Mouse (Mus musculus): ENCODE data around the gene Sash1.
"Not testable (repeated sequence)": the region's sequence is repeated elsewhere in the genome, so short reads cannot be mapped to it uniquely, and the experiment has no call there.

The Sash1 gene

DNA sequence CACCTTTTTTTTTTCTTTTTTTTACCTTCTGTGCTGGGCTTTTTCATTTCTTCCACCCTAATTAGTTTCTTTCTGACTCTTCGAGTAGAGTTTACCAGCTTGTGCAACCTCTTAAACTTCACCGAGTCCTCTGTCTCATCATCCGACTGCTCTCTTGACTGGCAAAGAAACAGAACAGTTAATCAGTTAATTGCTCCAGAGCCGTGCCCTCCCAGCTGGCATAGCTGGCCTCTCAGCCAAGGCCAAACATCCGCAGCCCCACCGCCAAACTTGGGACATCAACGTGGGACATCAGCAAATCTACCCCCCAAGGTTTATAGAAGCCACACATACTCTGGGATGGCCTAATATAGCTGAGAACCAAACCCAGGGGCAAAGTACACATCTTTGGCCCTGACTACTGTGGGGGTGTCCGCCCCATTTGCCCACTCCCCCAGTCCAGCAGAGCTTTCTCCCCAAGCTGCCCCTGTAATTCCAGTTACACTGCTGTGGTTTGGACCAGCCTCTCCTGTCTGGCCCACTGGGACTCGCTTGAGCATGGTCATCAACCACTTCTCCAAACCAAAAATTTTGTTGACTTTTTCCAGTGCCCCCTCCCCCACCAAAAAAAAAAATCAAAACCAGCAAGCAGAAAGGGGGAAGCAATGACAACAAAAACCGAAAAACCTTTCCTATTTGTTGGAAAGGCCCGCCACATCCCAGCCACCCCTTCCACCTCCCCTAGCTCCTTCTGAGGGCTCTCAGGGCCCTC lies 129.1 kb downstream of the Sash1 start:
- no peak for DNase-seq (ENCODE audit: low spot score)

DNA sequence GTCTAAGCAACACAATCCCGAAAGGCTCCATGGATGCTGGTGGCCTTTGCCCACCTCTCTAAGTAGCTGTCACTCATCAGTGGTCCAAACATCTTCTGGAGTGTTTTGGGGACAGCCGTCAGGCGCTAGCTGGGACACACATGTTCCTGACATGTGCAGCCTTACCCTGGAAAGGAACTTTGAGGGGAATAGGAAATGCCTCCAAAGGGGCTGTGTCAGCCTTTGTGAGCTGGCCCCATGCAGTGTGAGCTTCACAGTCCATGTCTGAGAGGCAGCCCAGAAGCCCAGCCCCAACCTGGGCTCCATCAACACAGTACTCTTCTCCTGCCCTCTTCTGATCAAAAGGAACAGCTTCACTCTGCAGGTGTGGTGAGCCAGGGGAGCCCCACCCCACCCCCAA lies 132.5 kb downstream of the Sash1 start:
- no peak for DNase-seq (ENCODE audit: low spot score)

DNA sequence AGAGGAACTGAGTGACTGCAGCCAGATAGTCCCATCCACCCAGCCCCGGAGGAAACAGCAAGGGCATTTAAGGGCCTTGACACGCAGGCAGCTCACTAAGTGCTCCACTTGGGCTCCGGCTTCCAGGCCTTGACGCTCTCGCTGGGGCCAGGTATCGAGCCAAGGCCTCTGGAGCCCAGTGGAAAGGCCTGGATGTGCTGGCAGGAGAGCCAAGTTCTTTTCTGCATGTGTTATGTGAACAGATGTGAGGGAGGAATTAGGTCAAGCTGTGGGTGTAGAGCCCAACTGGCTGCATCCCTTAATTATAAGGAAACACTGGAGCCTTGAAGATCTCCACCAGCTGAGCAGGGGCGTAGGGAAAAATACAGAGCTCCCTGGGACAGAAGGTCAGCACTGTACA lies 133.4 kb downstream of the Sash1 start:
- no peak for DNase-seq (ENCODE audit: low spot score)

DNA sequence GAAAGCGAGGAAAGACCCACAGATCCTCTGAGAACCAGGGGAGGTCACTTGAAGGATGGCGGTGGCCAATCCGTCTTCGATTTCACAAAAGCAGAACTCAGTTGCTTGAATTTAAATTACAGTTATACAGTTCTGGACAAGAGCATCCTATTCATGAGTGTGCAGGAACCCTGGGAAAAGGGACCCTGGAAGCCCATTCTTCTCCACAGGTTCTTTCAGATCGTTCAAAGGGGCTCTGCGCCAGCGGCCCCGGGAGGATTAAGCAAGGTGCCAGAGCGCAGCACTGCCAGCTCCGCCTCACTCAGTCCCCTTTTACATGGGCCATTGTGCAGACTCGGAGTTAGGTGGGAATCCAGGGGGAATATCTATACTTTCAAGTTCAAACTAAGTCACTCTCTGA lies 136.3 kb downstream of the Sash1 start:
- DNase-seq (ENCODE audit: low spot score), result no peak

GRCm38 (mm10) chr10:8747450-8748212 lies 138.2 kb downstream of the Sash1 start:
- no peak for DNase-seq (ENCODE audit: low spot score)

- no peak for DNase-seq (ENCODE audit: low spot score)
Measured at GRCm38 (mm10) chr10:8746082-8746696, 139.7 kb downstream of the Sash1 start.

- DNase-seq (ENCODE audit: low spot score), result no peak
Measured at GRCm38 (mm10) chr10:8742872-8743271, 143.0 kb downstream of the Sash1 start.

DNA sequence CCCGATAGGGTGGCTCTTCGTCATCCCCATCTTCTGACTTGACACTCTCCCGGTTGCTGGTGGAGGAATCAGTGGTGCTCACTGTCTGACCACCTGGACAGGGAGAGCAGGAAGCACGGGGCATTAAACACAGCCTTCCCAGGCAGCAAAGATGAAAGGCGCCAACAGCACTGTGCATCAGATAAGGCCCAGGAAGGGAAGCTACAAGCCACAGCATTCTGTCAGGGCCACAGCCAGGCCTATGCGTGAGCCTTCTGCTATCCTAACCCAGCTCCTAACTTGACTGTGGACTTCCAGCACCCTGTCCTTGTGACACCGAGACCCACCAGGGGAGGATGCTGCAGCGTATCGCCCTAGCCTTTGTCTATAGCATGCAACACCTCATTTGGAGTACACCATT lies 144.4 kb downstream of the Sash1 start:
- DNase-seq (ENCODE audit: low spot score), result no peak

DNA sequence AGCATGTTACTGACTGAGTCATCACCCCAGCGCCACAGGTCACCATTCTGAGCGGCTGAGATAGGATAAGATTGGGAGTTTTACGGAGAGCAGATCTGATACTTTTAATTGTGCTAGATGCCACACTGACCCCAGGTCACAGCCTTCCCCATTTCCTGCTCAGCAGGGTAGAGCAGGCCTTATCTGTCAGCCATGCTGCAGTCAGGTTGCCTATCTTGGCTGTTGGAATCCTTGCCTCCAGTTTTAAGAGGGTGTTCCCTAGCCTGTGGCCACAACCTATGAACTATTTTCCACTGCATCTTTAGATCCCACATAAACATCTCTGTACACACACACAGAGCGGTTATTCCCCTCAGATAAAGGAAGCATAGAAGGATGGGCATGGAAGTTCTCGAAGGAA lies 145.1 kb downstream of the Sash1 start:
- no peak for DNase-seq (ENCODE audit: low spot score)

DNA sequence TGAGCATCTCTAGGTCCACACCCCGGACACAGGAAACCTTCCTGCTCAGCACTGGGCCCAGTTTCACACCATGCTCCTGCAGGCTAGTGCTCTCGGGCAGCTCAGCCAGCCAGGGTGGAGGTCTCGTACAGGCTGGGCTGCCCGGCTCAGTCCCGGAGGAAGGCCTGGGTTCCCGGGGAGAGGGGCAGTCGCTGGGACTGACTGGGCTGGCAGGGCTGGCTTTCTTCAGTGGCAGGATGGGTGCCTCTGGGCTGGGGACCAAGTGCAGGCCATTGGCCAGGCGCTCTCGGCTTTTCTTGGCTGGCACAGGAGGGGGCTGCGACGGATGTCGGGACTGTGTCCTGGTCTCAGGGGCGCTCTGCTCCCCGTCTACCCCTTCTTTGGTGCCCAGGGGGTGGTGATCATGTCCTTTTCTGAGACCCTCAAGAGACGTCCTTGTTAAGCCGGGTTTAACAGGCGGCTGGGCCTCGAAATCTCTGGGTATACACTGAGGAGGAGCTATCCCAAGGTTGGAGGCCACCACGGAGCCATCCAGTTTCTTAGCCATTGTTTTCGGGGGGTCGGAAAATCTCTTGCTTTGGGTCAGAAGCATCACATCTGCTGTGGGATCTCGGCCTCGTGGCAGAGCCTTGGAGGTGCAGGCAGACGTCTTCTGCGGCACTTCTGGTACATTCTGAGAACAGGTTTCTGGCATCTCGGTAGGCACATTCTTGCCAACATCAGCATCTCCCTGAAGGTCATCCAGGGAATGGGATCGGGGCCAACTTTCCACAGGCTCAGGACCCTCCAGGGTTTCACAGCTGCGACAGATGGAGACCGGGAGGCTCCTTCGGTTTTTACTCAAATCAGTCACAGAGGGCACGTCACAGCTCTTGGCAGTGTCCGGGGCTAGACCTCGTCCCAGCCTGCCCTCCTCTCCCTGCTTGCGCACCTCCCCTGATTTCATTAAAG lies 156.2 kb downstream of the Sash1 start:
- DNase-seq (ENCODE audit: low spot score), result no peak

- no peak for DNase-seq (ENCODE audit: low spot score)
Measured at GRCm38 (mm10) chr10:8719345-8719744, 166.5 kb downstream of the Sash1 start.

DNA sequence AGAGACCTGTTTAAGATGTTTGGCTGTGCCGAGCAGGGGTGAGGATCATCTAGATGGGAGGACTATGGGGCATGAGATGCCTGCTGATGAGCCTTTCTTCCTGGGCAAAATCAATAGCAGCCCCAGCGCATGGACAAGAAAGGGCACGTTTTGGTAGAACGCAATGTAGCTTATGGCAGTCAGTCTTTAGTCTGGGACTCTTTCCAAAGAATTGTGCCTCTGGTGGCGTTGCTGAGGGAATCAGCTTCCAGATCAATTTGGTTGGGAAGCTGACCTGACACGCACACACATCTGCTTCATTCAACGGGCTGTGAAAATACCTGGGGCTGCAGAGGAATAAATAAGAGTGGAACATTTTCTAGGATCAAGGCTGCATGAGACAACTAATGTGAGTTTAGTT lies 167.0 kb downstream of the Sash1 start:
- no peak for DNase-seq (ENCODE audit: low spot score)

GRCm38 (mm10) chr10:8717171-8717570 lies 168.7 kb downstream of the Sash1 start:
- no peak for DNase-seq (ENCODE audit: low spot score)

DNA sequence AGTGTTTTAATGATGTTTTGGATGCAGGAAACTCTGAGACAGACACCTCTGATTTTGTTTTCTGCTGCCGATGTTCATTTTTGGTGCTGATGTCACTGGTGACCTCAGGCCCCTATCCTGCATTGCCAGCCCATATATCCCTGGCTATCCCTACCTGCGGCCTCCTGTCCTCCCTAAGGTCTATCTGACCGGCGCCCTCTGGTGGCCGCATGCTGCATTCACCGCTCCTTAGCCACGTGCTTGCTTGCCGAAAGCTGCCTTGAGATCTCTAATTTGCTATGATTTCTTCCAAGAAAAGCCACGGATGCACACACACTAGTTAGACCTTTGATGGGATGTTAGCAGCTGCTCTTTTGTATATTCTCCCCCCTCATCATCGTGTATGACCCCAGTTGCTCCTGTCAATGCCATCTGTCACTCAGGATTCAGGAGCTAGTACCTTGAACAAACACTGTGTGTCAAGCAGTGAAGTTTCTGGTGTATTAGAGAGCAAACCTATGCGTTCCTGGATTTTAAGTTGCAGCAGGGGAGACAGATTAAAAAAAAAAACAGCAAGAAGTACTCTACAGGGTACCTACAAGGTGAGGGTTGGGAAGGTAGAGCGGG lies 170.1 kb downstream of the Sash1 start:
- DNase-seq (ENCODE audit: low spot score), result peak; percentile 59

GRCm38 (mm10) chr10:8696636-8697035 lies 189.2 kb downstream of the Sash1 start:
- not testable (repeated sequence) for DNase-seq (ENCODE audit: low spot score)

GRCm38 (mm10) chr10:8693996-8694500 lies 191.8 kb downstream of the Sash1 start:
- no peak for DNase-seq (ENCODE audit: low spot score)

DNA sequence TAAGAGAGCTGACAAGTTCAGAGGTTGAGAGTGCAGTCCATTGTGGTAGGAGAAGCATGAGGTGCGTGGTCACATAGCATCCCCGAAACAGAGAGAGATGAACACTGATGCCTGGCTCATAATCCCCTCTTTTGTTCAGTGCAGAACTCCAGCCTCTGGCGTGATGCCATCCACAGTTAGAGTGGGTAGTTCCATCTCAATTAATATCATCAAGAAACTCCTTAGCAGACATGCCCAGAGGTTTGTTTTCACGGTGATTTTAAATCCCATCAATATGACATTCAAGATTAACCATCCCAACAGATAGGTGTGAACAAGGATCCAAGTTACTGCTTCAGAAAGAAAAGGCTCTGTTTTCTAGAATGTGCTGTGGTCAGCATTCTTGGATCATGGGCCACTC lies 192.3 kb downstream of the Sash1 start:
- DNase-seq (ENCODE audit: low spot score), result no peak

DNA sequence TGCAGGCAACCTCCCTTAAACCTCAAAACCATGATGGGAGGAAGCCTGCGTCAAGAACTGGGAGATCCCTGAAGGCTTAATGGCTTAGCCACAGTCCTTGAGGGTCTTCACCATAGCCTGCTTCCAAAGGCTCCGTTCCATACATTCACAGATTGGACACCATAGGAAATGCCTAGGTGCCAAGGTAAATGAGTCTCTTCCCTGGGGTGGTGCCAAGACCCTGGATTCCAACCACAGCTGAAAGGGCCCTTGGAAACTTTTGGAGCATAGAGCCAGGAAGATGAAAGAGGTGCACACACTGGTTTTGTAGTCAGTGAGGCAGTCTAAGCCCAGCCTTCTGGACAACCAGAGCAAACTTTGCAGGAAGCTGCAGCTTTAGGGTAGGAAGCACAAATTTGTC lies 193.3 kb downstream of the Sash1 start:
- DNase-seq (ENCODE audit: low spot score), result no peak

- no peak for DNase-seq (ENCODE audit: low spot score)
Measured at GRCm38 (mm10) chr10:8686219-8686618, 199.7 kb downstream of the Sash1 start.

GRCm38 (mm10) chr10:8685269-8685668 lies 200.6 kb downstream of the Sash1 start:
- DNase-seq (ENCODE audit: low spot score), result no peak

GRCm38 (mm10) chr10:8682900-8683299 lies 203.0 kb downstream of the Sash1 start:
- peak; percentile 7 for DNase-seq (ENCODE audit: low spot score)

Measured in layer of hippocampus, adult 9-10 months (tissue).